In genomic region chr2:93068942-93069341, GRCm38 (mm10) we compare ENCODE assay signal across 9 mouse cellular contexts. TPM values are rescaled to one million over a fixed set of nuclear protein-coding genes. Genes with fewer than 3 reads are reported as not detected.
A peak's percentile ranks its signal among the peaks of the same experiment; 100 is the strongest.
DNase-seq lines count a peak whose midpoint lies in the region; ATAC-seq and TF ChIP-seq lines count a peak whose summit lies in the region.
"Had no signal": no experiment of that assay in that cellular context is flagged by ENCODE, and none has a peak within 500 bp of the region (broad histone marks: within the 10 kb centered on the region; RNA-seq: fewer than 3 reads in every experiment).

No protein-coding gene starts in this region.

- DNase-seq in kidney, adult 9 months: peak; percentile 21
- peak; percentile 43 for DNase-seq in R1 (ENCODE audit: low read depth, low spot score)
- DNase-seq in embryonic facial prominence, embryonic 14.5 days (ENCODE audit: low spot score): peak; percentile 65
- DNase-seq in yolk sac, embryonic 10.5 days (ENCODE audit: low spot score): no peak

- no peaks in the 10 kb centered on the region for H3K4me1 ChIP-seq in kidney, embryonic 15.5 days
- no peaks in the 10 kb centered on the region for H3K4me1 ChIP-seq in embryonic facial prominence, embryonic 14.5 days (ENCODE audit: control insufficient read depth, insufficient read depth, low read length)
- H3K4me1 ChIP-seq: liver, embryonic 15.5 days had no signal

- ATAC-seq in kidney, embryonic 15.5 days (replicated peaks; ENCODE audit: low FRiP score): no peak; the same call in 1 of the 2 replicates
- ATAC-seq in embryonic facial prominence, embryonic 14.5 days (ENCODE audit: low read depth): no peak
- peak; percentile 76 for ATAC-seq in megakaryocyte progenitor cell, adult 5-6 weeks (replicated peaks; ENCODE audit: poor library complexity)
- ATAC-seq in erythroblast, adult 5-6 weeks (replicated peaks; ENCODE audit: low FRiP score, poor library complexity, severe bottlenecking): no peak

- no peak overlapping the region for H3K4me2 ChIP-seq in kidney, embryonic 15.5 days
- no peak overlapping the region for H3K4me2 ChIP-seq in embryonic facial prominence, embryonic 14.5 days (ENCODE audit: low read depth, low read length)
- H3K4me2 ChIP-seq: liver, embryonic 15.5 days had no signal

- no peak overlapping the region for H3ac ChIP-seq in C2C12 (ENCODE audit: control insufficient read depth, insufficient read length, low read depth)

- no peaks in the 10 kb centered on the region for H3K79me3 ChIP-seq in C2C12 (ENCODE audit: low read depth)

- no peaks in the 10 kb centered on the region for H3K79me2 ChIP-seq in C2C12 (ENCODE audit: control insufficient read depth, insufficient read depth)

- H3K9ac ChIP-seq in kidney, embryonic 15.5 days: no peak overlapping the region
- no peak overlapping the region for H3K9ac ChIP-seq in embryonic facial prominence, embryonic 14.5 days (ENCODE audit: low read depth, low read length)
- H3K9ac ChIP-seq: liver, embryonic 15.5 days had no signal

- H3K4me3 ChIP-seq in kidney, embryonic 15.5 days (replicated peaks): no peak overlapping the region
- no peak overlapping the region for H3K4me3 ChIP-seq in C2C12 (ENCODE audit: insufficient read depth, poor library complexity, severe bottlenecking)
- no peak overlapping the region for H3K4me3 ChIP-seq in embryonic facial prominence, embryonic 14.5 days (ENCODE audit: low read depth, low read length)
- H3K4me3 ChIP-seq: liver, embryonic 15.5 days had no signal

- no peak overlapping the region for H3K27ac ChIP-seq in kidney, embryonic 15.5 days
- no peak overlapping the region for H3K27ac ChIP-seq in embryonic facial prominence, embryonic 14.5 days (replicated peaks; ENCODE audit: low read depth, low read length)
- H3K27ac ChIP-seq: liver, embryonic 15.5 days had no signal

- H3K9me3 ChIP-seq in kidney, embryonic 15.5 days (replicated peaks): no peaks in the 10 kb centered on the region
- H3K9me3 ChIP-seq in embryonic facial prominence, embryonic 14.5 days (ENCODE audit: control insufficient read depth, low read length): no peaks in the 10 kb centered on the region
- H3K9me3 ChIP-seq: liver, embryonic 15.5 days had no signal

- peak; percentile 22 for TF ChIP-seq CTCF in C2C12 (IDR thresholded peaks at IDR 0.05; ENCODE audit: control insufficient read depth, insufficient read depth, insufficient read length)

- H3K36me3 ChIP-seq in kidney, embryonic 15.5 days: no peaks in the 10 kb centered on the region
- no peaks in the 10 kb centered on the region for H3K36me3 ChIP-seq in C2C12 (ENCODE audit: control insufficient read depth, insufficient read depth)
- H3K36me3 ChIP-seq in embryonic facial prominence, embryonic 14.5 days (ENCODE audit: control insufficient read depth, insufficient read depth, low read length): no peaks in the 10 kb centered on the region
- H3K36me3 ChIP-seq: liver, embryonic 15.5 days had no signal

- 39% methylated on average over 2 of the region's 2 CpGs for WGBS in kidney, embryonic 15.5 days
- 29% methylated on average over 2 of the region's 2 CpGs for WGBS in embryonic facial prominence, embryonic 14.5 days

- peaks cover 9% of the 10 kb centered on the region; the same call in 1 of the 2 replicates for H3K27me3 ChIP-seq in kidney, embryonic 15.5 days
- H3K27me3 ChIP-seq in C2C12 (ENCODE audit: control insufficient read depth, insufficient read depth, insufficient read length): peaks cover 52% of the 10 kb centered on the region
- no peaks in the 10 kb centered on the region for H3K27me3 ChIP-seq in embryonic facial prominence, embryonic 14.5 days (replicated peaks; ENCODE audit: control insufficient read depth, insufficient read depth, low read length)

TF ChIP-seq in C2C12, 6 proteins besides CTCF, POLR2A, EP300 and RAD21:
- TF ChIP-seq CEBPB (IDR thresholded peaks at IDR 0.05; ENCODE audit: low read depth) (no peak), USF1 (IDR thresholded peaks at IDR 0.05; ENCODE audit: low read depth) (no peak), FOSL1 (IDR thresholded peaks at IDR 0.05; ENCODE audit: insufficient read depth, low read length, poor library complexity, severe bottlenecking) (no peak), MYOG (IDR thresholded peaks at IDR 0.05; ENCODE audit: control insufficient read depth, extremely low read depth, insufficient read length) (no peak), MYOD1 (IDR thresholded peaks at IDR 0.05; ENCODE audit: control insufficient read depth, insufficient read length, low read depth) (no peak), MAX (IDR thresholded peaks at IDR 0.05) (no peak)

RNA-seq across cellular contexts. Expression of gene Prdm11, which starts 23.0 kb away (rescaled TPM):
- 5.5 and 7.1 TPM in 2 replicates for polyA plus RNA-seq in kidney, embryonic 15.5 days (2015; fragmentation: Nextera tagmentation; extraction: Ambion mirVana)
- polyA plus RNA-seq in C2C12 (2012; fragmentation: generic; extraction: Trizol): 2.7 TPM
- 4.6 and 4.8 TPM in 2 replicates for polyA plus RNA-seq in embryonic facial prominence, embryonic 14.5 days (2014; fragmentation: Nextera tagmentation; extraction: Ambion mirVana)
- 3.5 and 5.1 TPM in 2 replicates for total RNA-seq in megakaryocyte progenitor cell, adult 5-6 weeks (2015)
- 4.6 and 5.6 TPM in 2 replicates for total RNA-seq in megakaryocyte progenitor cell, adult 5-6 weeks (2017)
- total RNA-seq in erythroblast, adult 5-6 weeks (2015; ENCODE audit: low replicate concordance): 0.19 and 0.63 TPM in 2 replicates
- 0.77 and 0.98 TPM in 2 replicates for total RNA-seq in erythroblast, adult 5-6 weeks (2017; ENCODE audit: low replicate concordance)
